Mouse (Mus musculus) cerebellum, adult 2 months (tissue): ENCODE data around the gene Sik1. TPM values are rescaled to one million over a fixed set of nuclear protein-coding genes. Genes with fewer than 3 reads are reported as not detected.

Experiments
- DNase-seq, 2 experiments: peaks; one replicate each; pipeline ENCODE4 v3.0.0; 2021
- H3K27ac ChIP-seq: fragments of 200-500 bp; 2 replicates; pipeline ENCODE4 v1.5.1; 2012; ENCODE audit warnings: low read length, control low read depth, inconsistent platforms; ENCODE audit not compliant: insufficient read depth
- H3K27me3 ChIP-seq: fragments of 200-500 bp; 2 replicates; pipeline ENCODE4 v1.6.1; 2012; ENCODE audit warnings: inconsistent platforms, mild to moderate bottlenecking, low read length, moderate library complexity; ENCODE audit not compliant: control insufficient read depth, insufficient read depth
- H3K4me1 ChIP-seq: fragments of 200-500 bp; 2 replicates; pipeline ENCODE4 v1.6.1; 2011; ENCODE audit warnings: low read length; ENCODE audit not compliant: control insufficient read depth, insufficient read depth
- H3K4me3 ChIP-seq: fragments of 200-500 bp; replicated peaks from 2 replicates; pipeline ENCODE3; 2011; ENCODE audit warnings: mild to moderate bottlenecking, low read depth, low read length, control low read depth; ENCODE audit not compliant: insufficient read depth
- CTCF ChIP-seq: fragments of 200-500 bp; IDR thresholded peaks from 2 replicates; pipeline ENCODE4 v1.5.1; 2011; ENCODE audit warnings: low read depth, mild to moderate bottlenecking, control low read depth, low read length, moderate library complexity, borderline replicate concordance; ENCODE audit not compliant: insufficient read depth
- POLR2A ChIP-seq: fragments of 200-500 bp; IDR thresholded peaks from 2 replicates; pipeline ENCODE4 v1.6.1; 2011; ENCODE audit warnings: low read length, control low read depth, borderline replicate concordance; ENCODE audit not compliant: insufficient read depth
- WGBS: fragments of 180-500 bp; shearing (Covaris S2); methylation state at CpG from one replicate; pipeline ENCODE4 v1.1.7; 2018; 5-methylcytosine and 5-hydroxymethylcytosine counted together
- polyA plus RNA-seq: library from polyadenylated mRNA; depleted of rRNA; stranded (reverse); fragments of >200 nt; gene quantifications from 2 replicates; pipeline ENCODE4 v1.2.3, GENCODE M21; 2012

The Sik1 gene
- polyA plus RNA-seq, 1 experiment = 5.0 TPM

DNA sequence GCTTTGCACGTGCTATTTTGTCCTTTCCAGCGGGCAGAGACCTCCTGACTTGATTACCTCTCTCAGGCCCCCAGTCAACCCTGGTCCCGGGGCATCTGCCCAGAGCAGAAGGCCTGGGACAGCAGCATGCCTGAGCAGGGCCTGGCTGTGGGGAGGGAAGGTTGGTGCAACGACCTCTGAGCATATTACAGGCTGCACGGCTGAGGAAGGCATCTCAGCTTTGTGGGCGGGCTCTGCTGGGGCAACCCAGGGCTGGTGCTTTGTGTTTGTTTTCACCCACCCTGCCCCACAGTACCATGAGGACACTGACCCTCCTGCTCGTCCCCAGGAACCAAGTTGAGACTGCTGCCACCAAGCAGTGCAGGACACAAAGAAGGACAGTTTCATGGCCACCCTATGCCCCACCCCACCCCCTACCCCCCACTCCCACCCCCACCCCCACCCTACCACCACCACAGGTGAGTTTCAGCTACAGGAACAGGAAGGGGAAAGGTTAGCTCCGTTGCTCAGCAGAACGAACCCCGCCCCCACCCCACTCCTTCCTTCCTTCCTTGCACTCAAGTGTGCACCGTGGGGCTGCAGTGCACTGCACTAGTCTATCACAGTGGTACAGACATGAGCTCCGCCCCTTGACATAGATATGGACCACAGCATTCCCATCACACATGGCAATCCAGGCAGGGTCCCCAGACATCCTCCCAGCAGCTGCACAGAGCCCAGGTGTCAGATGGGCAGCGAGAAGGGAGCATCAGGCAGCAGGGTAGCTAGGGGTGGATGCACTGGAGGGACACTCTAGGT is 34.3 kb downstream of the Sik1 start:
- H3K4me3 ChIP-seq = no peak overlapping the region
- TF ChIP-seq POLR2A (no peak), CTCF (no peak)

DNA sequence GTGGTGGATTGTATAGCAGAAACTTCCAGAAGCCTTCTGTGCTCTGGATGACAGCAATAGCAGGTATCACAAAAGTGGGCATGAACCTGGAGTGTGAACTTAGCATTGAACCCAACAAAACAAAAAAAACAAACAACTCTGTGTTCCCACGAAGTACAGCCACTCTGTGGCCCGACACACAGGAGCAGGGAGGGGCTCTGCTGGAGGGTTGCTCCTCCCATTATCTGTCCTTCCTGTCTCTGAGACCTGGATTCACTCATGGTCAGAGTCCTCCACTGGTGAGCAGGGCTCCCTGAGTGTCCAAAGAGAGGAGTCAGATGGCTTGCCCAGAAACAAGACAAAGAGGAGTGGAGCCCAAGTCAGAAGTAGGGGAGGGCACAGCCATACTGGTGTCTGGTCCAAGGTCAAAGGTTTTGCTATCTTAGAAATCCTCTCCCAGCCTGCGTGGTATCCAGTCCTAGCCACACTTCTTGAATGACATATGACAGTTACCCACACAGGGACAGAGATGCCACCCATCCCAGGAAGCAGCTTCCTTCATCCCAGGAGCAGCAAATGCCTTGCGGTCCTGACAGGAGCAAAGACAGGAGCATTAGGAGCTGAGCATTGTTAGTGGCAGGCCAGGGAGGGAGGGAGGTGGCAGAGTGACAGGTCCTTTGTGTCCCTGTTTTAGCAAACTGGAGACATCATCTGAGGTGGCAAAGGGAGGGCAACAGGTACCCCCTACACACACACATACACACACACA is 35.3 kb downstream of the Sik1 start:
- DNase-seq = no peak
- TF ChIP-seq POLR2A = no peak
- no peak overlapping the region for H3K4me3 ChIP-seq
- no peak overlapping the region for H3K27ac ChIP-seq
- H3K4me1 ChIP-seq = no peaks in the 10 kb centered on the region
- H3K27me3 ChIP-seq = no peaks in the 10 kb centered on the region; the same call in 1 of the 2 replicates
- WGBS = 37% methylated on average over 4 of the region's 4 CpGs

More for the DNA sequence above, 34.3 kb downstream of the Sik1 start:
- Histone ChIP-seq H3K27ac (no peak overlapping the region), H3K27me3 (no peaks in the 10 kb centered on the region; the same call in 1 of the 2 replicates), H3K4me1 (no peaks in the 10 kb centered on the region)
- no peak for DNase-seq
- WGBS = 37% methylated on average over 13 of the region's 13 CpGs

DNA sequence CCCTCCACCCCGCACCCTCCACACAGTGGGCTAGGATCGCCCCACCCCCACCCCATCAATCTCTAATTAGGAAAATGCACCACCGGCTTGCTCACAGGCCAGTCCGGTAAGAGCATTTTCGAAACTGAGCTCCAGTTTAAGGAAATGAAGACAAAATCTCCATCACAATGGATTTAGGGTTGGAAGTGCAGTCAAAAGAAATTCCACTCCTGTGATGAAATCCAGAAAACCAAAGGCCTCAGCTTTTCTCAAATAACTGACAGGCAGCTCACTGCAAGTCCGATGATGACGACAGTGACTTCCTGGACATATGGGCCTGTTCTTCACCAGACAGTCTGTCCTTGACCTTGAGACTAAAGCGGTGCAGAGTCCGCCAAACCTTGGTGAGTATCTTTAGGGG is 36.2 kb downstream of the Sik1 start:
- no peak overlapping the region for H3K4me3 ChIP-seq
- no peak for DNase-seq
- 78% methylated on average over 9 of the region's 9 CpGs for WGBS
- no peaks in the 10 kb centered on the region for H3K4me1 ChIP-seq
- no peaks in the 10 kb centered on the region; the same call in 1 of the 2 replicates for H3K27me3 ChIP-seq
- H3K27ac ChIP-seq = no peak overlapping the region
- TF ChIP-seq POLR2A (no peak), CTCF (no peak)

DNA sequence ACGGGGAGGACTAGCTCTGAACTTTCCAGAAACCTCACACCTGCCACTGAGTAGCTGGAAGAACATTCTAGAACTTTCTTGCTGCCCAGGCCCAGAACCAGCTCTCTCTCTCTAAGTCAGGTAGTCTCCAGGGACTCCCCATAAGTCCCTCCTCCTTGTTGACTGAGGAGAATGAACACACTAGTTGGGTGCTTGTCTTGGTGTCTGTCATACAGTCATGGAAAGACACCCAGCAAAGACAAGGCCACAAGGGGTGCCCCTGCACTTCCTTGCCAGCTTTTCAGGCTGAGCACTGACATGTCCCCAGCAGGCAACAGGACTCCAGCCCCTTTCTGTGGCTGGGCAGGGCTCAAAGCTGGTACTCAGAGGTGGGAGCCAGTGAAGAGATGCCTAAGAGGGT is 37.8 kb downstream of the Sik1 start:
- Histone ChIP-seq H3K4me1 (no peaks in the 10 kb centered on the region), H3K4me3 (no peak overlapping the region), H3K27ac (no peak overlapping the region), H3K27me3 (no peaks in the 10 kb centered on the region; the same call in 1 of the 2 replicates)
- DNase-seq = no peak
- TF ChIP-seq CTCF (no peak), POLR2A (no peak)
- 88% methylated on average over 1 of the region's 1 CpGs for WGBS

DNA sequence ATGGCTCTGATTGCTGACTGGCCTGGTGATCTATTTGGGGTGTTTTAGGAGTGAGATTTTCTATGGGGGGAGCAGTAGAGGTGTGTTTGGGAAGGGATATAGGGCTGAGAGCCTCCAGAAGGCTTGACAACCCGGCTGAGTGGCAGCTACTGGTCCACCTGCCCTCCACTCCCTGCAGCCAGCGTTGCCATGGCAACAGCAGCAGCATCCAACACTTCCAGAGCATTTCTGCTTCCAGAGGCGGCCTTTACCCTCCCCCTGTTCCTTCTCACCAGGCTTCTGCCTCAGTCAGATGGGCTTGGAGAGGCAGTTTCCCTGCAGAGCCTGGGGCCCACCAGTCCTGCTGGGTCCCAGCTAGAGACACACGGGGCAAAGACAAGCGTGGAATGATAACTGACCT is 38.4 kb downstream of the Sik1 start:
- WGBS = 45% methylated on average over 5 of the region's 5 CpGs
- Histone ChIP-seq H3K4me3 (no peak overlapping the region), H3K27ac (no peak overlapping the region), H3K4me1 (no peaks in the 10 kb centered on the region), H3K27me3 (no peaks in the 10 kb centered on the region; the same call in 1 of the 2 replicates)
- no peak for TF ChIP-seq POLR2A
- no peak for TF ChIP-seq CTCF
- no peak for DNase-seq

DNA sequence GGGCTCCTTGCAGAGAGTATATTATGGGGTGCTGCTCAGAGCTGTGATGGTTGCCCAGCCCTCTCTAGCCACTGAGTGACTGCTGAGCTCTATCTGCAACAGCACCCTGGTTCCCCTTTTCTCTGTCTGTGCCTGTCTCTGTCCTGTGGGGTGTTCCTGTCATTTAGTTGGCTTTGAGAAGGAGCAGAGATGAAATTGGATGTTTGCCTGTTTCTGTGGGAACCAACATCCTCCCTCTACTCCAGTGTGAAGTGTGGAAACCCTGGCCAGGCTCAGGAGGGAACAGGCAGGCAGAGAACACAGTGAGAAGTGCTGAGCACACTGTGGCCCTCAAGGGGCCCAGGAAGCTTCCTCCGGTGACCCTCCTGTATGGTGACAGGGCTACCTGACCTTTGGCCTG is 40.8 kb downstream of the Sik1 start:
- no peaks in the 10 kb centered on the region; the same call in 1 of the 2 replicates for H3K27me3 ChIP-seq
- no peak overlapping the region for H3K4me3 ChIP-seq
- H3K27ac ChIP-seq = no peak overlapping the region
- DNase-seq = no peak
- TF ChIP-seq CTCF (no peak), POLR2A (no peak)
- WGBS = 61% methylated on average over 1 of the region's 1 CpGs
- H3K4me1 ChIP-seq = no peaks in the 10 kb centered on the region

DNA sequence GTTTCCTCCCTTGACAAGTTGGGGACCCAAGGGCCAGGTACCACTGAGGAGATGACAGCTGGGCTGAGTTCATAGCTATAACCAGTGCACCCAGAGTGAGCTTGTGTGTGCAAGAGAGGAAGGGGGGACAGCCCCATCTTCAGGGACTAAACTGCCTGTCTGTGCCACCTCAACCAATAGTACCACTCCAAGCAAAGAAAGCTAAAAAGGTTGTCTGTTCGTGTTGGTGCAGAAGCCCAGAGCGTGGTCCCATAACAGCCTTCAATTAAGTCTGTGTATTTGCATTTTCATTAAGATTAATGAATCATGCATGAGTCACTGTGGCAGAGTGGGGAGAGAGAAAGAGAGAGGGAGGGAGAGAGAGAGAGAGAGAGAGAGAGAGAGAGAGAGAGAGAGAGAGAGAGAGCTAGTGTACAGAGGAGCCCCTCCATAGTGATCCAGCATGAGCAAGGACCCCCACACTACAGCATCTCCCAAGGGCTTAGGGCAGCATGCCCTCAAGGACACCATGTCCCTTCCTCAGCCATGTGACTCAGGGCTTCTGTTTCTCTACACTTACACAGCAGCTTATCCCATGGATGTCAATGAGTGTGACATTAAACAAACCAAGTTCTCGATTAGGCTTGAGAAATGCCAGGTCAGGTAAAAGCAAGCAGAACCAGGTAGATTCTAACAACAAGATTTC is 41.5 kb downstream of the Sik1 start:
- DNase-seq = no peak
- 51% methylated on average over 3 of the region's 3 CpGs for WGBS
- H3K27ac ChIP-seq = no peak overlapping the region
- H3K4me3 ChIP-seq = no peak overlapping the region
- no peaks in the 10 kb centered on the region; the same call in 1 of the 2 replicates for H3K27me3 ChIP-seq
- no peak for TF ChIP-seq CTCF
- no peaks in the 10 kb centered on the region for H3K4me1 ChIP-seq
